Mouse (Mus musculus) forebrain, embryonic 16.5 days (tissue): ENCODE measurements around the gene Plekhg6. TPM values are rescaled to one million over a fixed set of nuclear protein-coding genes. Genes with fewer than 3 reads are reported as not detected.

Experiments used
- polyA plus RNA-seq: library from polyadenylated mRNA; unstranded; fragments of >200 nt; fragmentation: Nextera tagmentation; extraction: Ambion mirVana; gene quantifications from 2 replicates; pipeline ENCODE4 v1.2.1, GENCODE M21; 2015

The Plekhg6 gene
- polyA plus RNA-seq, 1 experiment from 2014 or later: not detected

Other genes with a start within 250 kb of the Plekhg6 start
- gene Nop2, start 248.9 kb downstream of the Plekhg6 start, polyA plus RNA-seq: 54.4 and 55.3 TPM in 2 replicates
- gene Iffo1, start 235.6 kb downstream of the Plekhg6 start, polyA plus RNA-seq: 17.3 and 19.3 TPM in 2 replicates
- 1,297 and 1,346 TPM in 2 replicates for gene Gapdh, start 214.3 kb downstream of the Plekhg6 start, polyA plus RNA-seq
- 91.4 and 91.6 TPM in 2 replicates for gene Ncapd2, start 189.1 kb downstream of the Plekhg6 start, polyA plus RNA-seq
- gene Mrpl51, start 189.0 kb downstream of the Plekhg6 start, polyA plus RNA-seq: 137 and 140 TPM in 2 replicates
- gene Vamp1, start 165.2 kb downstream of the Plekhg6 start, polyA plus RNA-seq: 5.5 and 7.3 TPM in 2 replicates
- gene Tapbpl, start 148.9 kb downstream of the Plekhg6 start, polyA plus RNA-seq: 3.8 and 4.5 TPM in 2 replicates
- gene Cd27, start 143.8 kb downstream of the Plekhg6 start, polyA plus RNA-seq: 1.8 TPM in 1 of 2 replicates, not detected in the other
- gene Tuba3a, start 94.8 kb downstream of the Plekhg6 start, polyA plus RNA-seq: not detected in 2 replicates
- 10.4 and 11.6 TPM in 2 replicates for gene Ltbr, start 66.9 kb downstream of the Plekhg6 start, polyA plus RNA-seq
- gene Scnn1a, start 60.1 kb downstream of the Plekhg6 start, polyA plus RNA-seq: 0.34 and 0.39 TPM in 2 replicates
- 13.2 and 18.2 TPM in 2 replicates for gene Tnfrsf1a, start 31.4 kb downstream of the Plekhg6 start, polyA plus RNA-seq
- gene Cd9, start 114.0 kb upstream of the Plekhg6 start, polyA plus RNA-seq: 78.4 and 101 TPM in 2 replicates
- 6.3 and 9.8 TPM in 2 replicates for gene Vwf, start 166.0 kb upstream of the Plekhg6 start, polyA plus RNA-seq